Mouse (Mus musculus) hindbrain, embryonic 12.5 days (tissue): ENCODE results near the gene Sept9. TPM values are rescaled to one million over a fixed set of nuclear protein-coding genes. Genes with fewer than 3 reads are reported as not detected.

Source experiments
- ATAC-seq: fragments of 200-750 bp; cut with Nextera tagmentation; 2 replicates; pipeline ENCODE4 v1.8.0; 2017; ENCODE audit warnings: moderate TSS enrichment; ENCODE audit not compliant: low FRiP score
- H3K27ac ChIP-seq: fragments of 300-500 bp; sonication (generic); 2 replicates; pipeline ENCODE4 v1.5.1; 2016; ENCODE audit warnings: mild to moderate bottlenecking
- H3K27me3 ChIP-seq: fragments of 300-500 bp; sonication (generic); 2 replicates; pipeline ENCODE4 v1.6.1; 2016; ENCODE audit warnings: mild to moderate bottlenecking
- H3K36me3 ChIP-seq: fragments of 300-500 bp; sonication (generic); 2 replicates; pipeline ENCODE4 v1.6.1; 2016; ENCODE audit warnings: mild to moderate bottlenecking
- H3K4me1 ChIP-seq: fragments of 300-500 bp; sonication (generic); 2 replicates; pipeline ENCODE4 v1.6.1; 2016
- H3K4me2 ChIP-seq: fragments of 300-500 bp; sonication (generic); replicated peaks from 2 replicates; pipeline ENCODE4 v1.6.1; 2016; ENCODE audit warnings: mild to moderate bottlenecking
- H3K4me3 ChIP-seq: fragments of 300-500 bp; sonication (generic); 2 replicates; pipeline ENCODE4 v1.5.1; 2016; ENCODE audit warnings: mild to moderate bottlenecking
- H3K9ac ChIP-seq: fragments of 300-500 bp; sonication (generic); 2 replicates; pipeline ENCODE4 v1.6.1; 2016; ENCODE audit warnings: mild to moderate bottlenecking, moderate library complexity
- H3K9me3 ChIP-seq: fragments of 300-500 bp; sonication (generic); replicated peaks from 2 replicates; pipeline ENCODE4 v1.6.1; 2016; ENCODE audit warnings: mild to moderate bottlenecking
- WGBS: fragments of 180-500 bp; shearing (Covaris S2); methylation state at CpG from one replicate; pipeline ENCODE4 v1.1.7; 2016; 5-methylcytosine and 5-hydroxymethylcytosine counted together
- polyA plus RNA-seq: library from polyadenylated mRNA; unstranded; fragments of >200 nt; fragmentation: Nextera tagmentation; extraction: Ambion mirVana; gene quantifications from 2 replicates; pipeline ENCODE4 v1.2.1, GENCODE M21; 2016

Sept9 gene
- polyA plus RNA-seq, 1 experiment from 2014 or later, result 165 TPM

- Histone ChIP-seq H3K27ac (no peak overlapping the region), H3K27me3 (no peaks in the 10 kb centered on the region), H3K4me3 (no peak overlapping the region), H3K9ac (no peak overlapping the region), H3K4me2 (no peak overlapping the region), H3K4me1 (peaks cover 50% of the 10 kb centered on the region), H3K36me3 (no peaks in the 10 kb centered on the region), H3K9me3 (no peaks in the 10 kb centered on the region)
- 54% methylated on average over 9 of the region's 9 CpGs for WGBS
- ATAC-seq, result no peak
These were observed 63.8 kb downstream of the Sept9 start for GRCm38 (mm10) chr11:117263096-117263808.

- no peak for ATAC-seq
- no peak overlapping the region for H3K27ac ChIP-seq
- no peak overlapping the region for H3K4me3 ChIP-seq
- no peaks in the 10 kb centered on the region for H3K9me3 ChIP-seq
- H3K27me3 ChIP-seq, result no peaks in the 10 kb centered on the region
- no peak overlapping the region for H3K4me2 ChIP-seq
- no peaks in the 10 kb centered on the region for H3K36me3 ChIP-seq
- H3K4me1 ChIP-seq, result peaks cover 61% of the 10 kb centered on the region
- H3K9ac ChIP-seq, result no peak overlapping the region
- 67% methylated on average over 13 of the region's 13 CpGs for WGBS
These were observed 64.9 kb downstream of the Sept9 start for GRCm38 (mm10) chr11:117264162-117265021.

- Histone ChIP-seq H3K4me3 (peak overlapping the region; percentile 61), H3K27ac (peak overlapping the region; percentile 77), H3K9ac (peak overlapping the region; percentile 75), H3K4me2 (peak overlapping the region; percentile 83), H3K9me3 (no peaks in the 10 kb centered on the region), H3K36me3 (no peaks in the 10 kb centered on the region), H3K4me1 (peaks cover 72% of the 10 kb centered on the region), H3K27me3 (no peaks in the 10 kb centered on the region)
- peak; percentile 31; the same call in 1 of the 2 replicates for ATAC-seq
- 5% methylated on average over 18 of the region's 18 CpGs for WGBS
These were observed 66.0 kb downstream of the Sept9 start for GRCm38 (mm10) chr11:117265270-117265980.

GRCm38 (mm10) chr11:117265981-117266905, 66.8 kb downstream of the Sept9 start:
- under 1% methylated on average over 69 of the region's 69 CpGs for WGBS
- Histone ChIP-seq H3K9ac (peak overlapping the region; percentile 75), H3K27me3 (no peaks in the 10 kb centered on the region), H3K4me2 (peak overlapping the region; percentile 83), H3K27ac (peak overlapping the region; percentile 77), H3K4me1 (peaks cover 72% of the 10 kb centered on the region), H3K9me3 (no peaks in the 10 kb centered on the region), H3K4me3 (peak overlapping the region; percentile 61), H3K36me3 (no peaks in the 10 kb centered on the region)
- ATAC-seq, result peak; percentile 62

GRCm38 (mm10) chr11:117266906-117267721, 67.7 kb downstream of the Sept9 start:
- peak overlapping the region; percentile 61 for H3K4me3 ChIP-seq

GRCm38 (mm10) chr11:117267828-117268227, 68.4 kb downstream of the Sept9 start:
- H3K4me2 ChIP-seq, result peak overlapping the region; percentile 83
- 17% methylated on average over 4 of the region's 4 CpGs for WGBS
- peak overlapping the region; percentile 61 for H3K4me3 ChIP-seq
- peaks cover 74% of the 10 kb centered on the region for H3K4me1 ChIP-seq
- H3K9me3 ChIP-seq, result no peaks in the 10 kb centered on the region
- peak overlapping the region; percentile 54 for H3K9ac ChIP-seq
- no peaks in the 10 kb centered on the region for H3K27me3 ChIP-seq
- H3K36me3 ChIP-seq, result no peaks in the 10 kb centered on the region
- ATAC-seq, result no peak; the same call in 1 of the 2 replicates
- peak overlapping the region; percentile 24; the same call in 1 of the 2 replicates for H3K27ac ChIP-seq

More at GRCm38 (mm10) chr11:117266906-117267721, 67.7 kb downstream of the Sept9 start:
- ATAC-seq, result peak; percentile 69
- Histone ChIP-seq H3K4me1 (peaks cover 72% of the 10 kb centered on the region), H3K27ac (peak overlapping the region; percentile 77), H3K4me2 (peak overlapping the region; percentile 83), H3K9ac (peak overlapping the region; percentile 75), H3K36me3 (no peaks in the 10 kb centered on the region), H3K9me3 (no peaks in the 10 kb centered on the region), H3K27me3 (no peaks in the 10 kb centered on the region)
- 0% methylated on average over 37 of the region's 37 CpGs for WGBS

- ATAC-seq, result no peak
- Histone ChIP-seq H3K9ac (peak overlapping the region; percentile 54; the same call in 1 of the 2 replicates), H3K27ac (peak overlapping the region; percentile 62; the same call in 1 of the 2 replicates)
These were observed 69.0 kb downstream of the Sept9 start for GRCm38 (mm10) chr11:117268304-117268956.

GRCm38 (mm10) chr11:117269053-117269702, 69.7 kb downstream of the Sept9 start:
- H3K27ac ChIP-seq, result peak overlapping the region; percentile 62; the same call in 1 of the 2 replicates
- ATAC-seq, result no peak
- peaks cover 74% of the 10 kb centered on the region for H3K4me1 ChIP-seq
- no peaks in the 10 kb centered on the region for H3K27me3 ChIP-seq
- WGBS, result 59% methylated on average over 8 of the region's 8 CpGs
- no peaks in the 10 kb centered on the region for H3K9me3 ChIP-seq
- no peak overlapping the region for H3K4me3 ChIP-seq
- H3K9ac ChIP-seq, result no peak overlapping the region
- no peaks in the 10 kb centered on the region for H3K36me3 ChIP-seq
- H3K4me2 ChIP-seq, result peak overlapping the region; percentile 83

More at GRCm38 (mm10) chr11:117268304-117268956, 69.0 kb downstream of the Sept9 start:
- WGBS, result 46% methylated on average over 10 of the region's 10 CpGs
- H3K4me2 ChIP-seq, result peak overlapping the region; percentile 83
- peaks cover 74% of the 10 kb centered on the region for H3K4me1 ChIP-seq
- peak overlapping the region; percentile 61 for H3K4me3 ChIP-seq
- H3K36me3 ChIP-seq, result no peaks in the 10 kb centered on the region
- H3K27me3 ChIP-seq, result no peaks in the 10 kb centered on the region
- no peaks in the 10 kb centered on the region for H3K9me3 ChIP-seq

- no peak overlapping the region for H3K9ac ChIP-seq
- H3K27me3 ChIP-seq, result no peaks in the 10 kb centered on the region
- no peak overlapping the region for H3K4me3 ChIP-seq
- no peak overlapping the region for H3K4me2 ChIP-seq
- WGBS, result 61% methylated on average over 6 of the region's 6 CpGs
- no peaks in the 10 kb centered on the region for H3K9me3 ChIP-seq
- H3K36me3 ChIP-seq, result no peaks in the 10 kb centered on the region
- peaks cover 74% of the 10 kb centered on the region for H3K4me1 ChIP-seq
- no peak for ATAC-seq
- 0 out of 2 replicates have a peak overlapping the region, but pooled peaks have one; percentile 2 for H3K27ac ChIP-seq
These were observed 70.5 kb downstream of the Sept9 start for GRCm38 (mm10) chr11:117269946-117270345.

GRCm38 (mm10) chr11:117274973-117275372, 75.5 kb downstream of the Sept9 start:
- H3K9ac ChIP-seq, result no peak overlapping the region; the same call in 1 of the 2 replicates
- H3K27me3 ChIP-seq, result no peaks in the 10 kb centered on the region
- no peaks in the 10 kb centered on the region for H3K36me3 ChIP-seq
- no peak for ATAC-seq
- peaks cover 66% of the 10 kb centered on the region for H3K4me1 ChIP-seq
- H3K4me2 ChIP-seq, result no peak overlapping the region
- WGBS, result 55% methylated on average over 5 of the region's 5 CpGs
- no peak overlapping the region for H3K27ac ChIP-seq
- H3K4me3 ChIP-seq, result no peak overlapping the region
- H3K9me3 ChIP-seq, result no peaks in the 10 kb centered on the region
